Mouse (Mus musculus) testis, adult 2 months (tissue): ENCODE measurements around the gene Hnrnpl.

Source experiments
- CTCF ChIP-seq: fragments of 200-500 bp; IDR thresholded peaks from 2 replicates; pipeline ENCODE4 v1.5.1; 2012; ENCODE audit warnings: low read depth, mild to moderate bottlenecking, inconsistent platforms, low read length, moderate library complexity; ENCODE audit not compliant: control insufficient read depth, insufficient read depth, insufficient replicate concordance
- POLR2A ChIP-seq: fragments of 200-500 bp; IDR thresholded peaks from 2 replicates; pipeline ENCODE4 v1.6.1; 2012; ENCODE audit warnings: low read depth, mild to moderate bottlenecking, inconsistent platforms, low read length, moderate library complexity; ENCODE audit not compliant: control insufficient read depth

DNA sequence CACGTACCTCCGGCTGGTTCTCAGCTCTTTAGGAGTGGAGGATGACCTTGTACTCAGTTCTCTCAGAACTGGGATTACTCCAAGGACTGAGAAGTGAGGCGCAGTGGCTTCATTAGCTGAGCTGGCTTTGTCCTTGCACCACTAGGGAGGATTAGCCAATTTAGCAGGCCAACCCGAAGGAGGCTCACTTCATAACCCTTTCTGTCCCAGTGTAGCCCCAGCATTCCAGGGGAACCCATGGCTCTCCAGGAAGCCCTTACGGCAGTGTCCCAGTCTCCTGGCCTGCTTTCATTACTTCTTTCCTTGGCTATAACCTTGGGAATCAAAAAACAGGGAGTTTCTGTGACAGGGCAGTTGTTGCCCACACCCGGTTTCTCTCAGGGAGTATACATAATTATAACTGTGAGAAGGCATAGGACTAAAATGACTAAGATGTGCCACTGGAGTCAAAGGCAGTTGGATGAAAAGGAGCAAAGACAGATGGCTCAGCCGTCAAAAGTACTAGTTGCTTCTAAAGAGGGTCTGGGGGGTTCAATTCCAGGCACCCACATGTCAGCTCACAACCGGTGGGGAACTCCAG lies 610 bp upstream of the Hnrnpl start:
- TF ChIP-seq CTCF: no peak
- no peak for TF ChIP-seq POLR2A
